Mouse (Mus musculus): ENCODE results near the gene Slc25a41.
A peak's percentile ranks its signal among the peaks of the same experiment; 100 is the strongest.

GRCm38 (mm10) chr17:57078336-57078735, 36.9 kb upstream of the Slc25a41 start, which contains the start of gene Dennd1c:
- TF ChIP-seq POLR2A (IDR thresholded peaks at IDR 0.05; ENCODE audit: control insufficient read depth, extremely low read depth, insufficient read depth, low read length, poor library complexity) (peak; percentile 92), CTCF (IDR thresholded peaks at IDR 0.05; ENCODE audit: borderline replicate concordance, control insufficient read depth, extremely low read depth, insufficient read depth, low read length, poor library complexity) (0 out of 2 replicates have a peak, but pooled peaks have one; percentile 13)

All from thymus, adult 2 months (tissue).